Mouse (Mus musculus): ENCODE measurements around the gene Syncrip. TPM values are rescaled to one million over a fixed set of nuclear protein-coding genes. Genes with fewer than 3 reads are reported as not detected.

Syncrip gene
- polyA plus RNA-seq, 1 experiment from 2014 or later, result 162 TPM

- WGBS, result 1% methylated on average over 16 of the region's 16 CpGs
- Histone ChIP-seq H3K4me3 (ENCODE audit: low read depth, low read length) (peak overlapping the region; percentile 63), H3K9me3 (replicated peaks; ENCODE audit: control insufficient read depth, low read length) (no peaks in the 10 kb centered on the region), H3K9ac (replicated peaks; ENCODE audit: low read length) (peak overlapping the region; percentile 90), H3K4me2 (ENCODE audit: low read depth, low read length) (peak overlapping the region; percentile 74), H3K27ac (replicated peaks; ENCODE audit: low read depth, low read length) (peak overlapping the region; percentile 63), H3K36me3 (replicated peaks; ENCODE audit: control insufficient read depth, insufficient read depth, low read depth, low read length) (peaks cover 7% of the 10 kb centered on the region; the same call in 1 of the 2 replicates), H3K27me3 (ENCODE audit: control insufficient read depth, insufficient read depth, low read length) (no peaks in the 10 kb centered on the region), H3K4me1 (ENCODE audit: control insufficient read depth, insufficient read depth, low read length) (no peaks in the 10 kb centered on the region)
- DNase-seq (ENCODE audit: low spot score) (no peak), ATAC-seq (replicated peaks; ENCODE audit: insufficient number of reproducible peaks, low FRiP score, low TSS enrichment, low read depth) (no peak; the same call in 1 of the 2 replicates)
Observed at GRCm38 (mm10) chr9:88523335-88523668, 40.9 kb upstream of the Syncrip start.

- ATAC-seq (replicated peaks; ENCODE audit: insufficient number of reproducible peaks, low FRiP score, low TSS enrichment, low read depth) (peak; percentile 81), DNase-seq (ENCODE audit: low spot score) (peak; percentile 99)
- no peaks in the 10 kb centered on the region for H3K27me3 ChIP-seq (ENCODE audit: control insufficient read depth, insufficient read depth, low read length)
- peaks cover 7% of the 10 kb centered on the region; the same call in 1 of the 2 replicates for H3K36me3 ChIP-seq (replicated peaks; ENCODE audit: control insufficient read depth, insufficient read depth, low read depth, low read length)
- peak overlapping the region; percentile 78 for H3K27ac ChIP-seq (replicated peaks; ENCODE audit: low read depth, low read length)
- peak overlapping the region; percentile 63 for H3K4me3 ChIP-seq (ENCODE audit: low read depth, low read length)
- H3K4me1 ChIP-seq (ENCODE audit: control insufficient read depth, insufficient read depth, low read length), result no peaks in the 10 kb centered on the region
- peak overlapping the region; percentile 74 for H3K4me2 ChIP-seq (ENCODE audit: low read depth, low read length)
- no peaks in the 10 kb centered on the region for H3K9me3 ChIP-seq (replicated peaks; ENCODE audit: control insufficient read depth, low read length)
- under 1% methylated on average over 69 of the region's 69 CpGs for WGBS
- peak overlapping the region; percentile 90 for H3K9ac ChIP-seq (replicated peaks; ENCODE audit: low read length)
Observed at GRCm38 (mm10) chr9:88522569-88523334, 40.4 kb upstream of the Syncrip start.

- WGBS, result 0% methylated on average over 10 of the region's 10 CpGs
Observed at GRCm38 (mm10) chr9:88521961-88522568, 39.7 kb upstream of the Syncrip start.

GRCm38 (mm10) chr9:88520849-88521483, 38.6 kb upstream of the Syncrip start:
- no peaks in the 10 kb centered on the region for H3K27me3 ChIP-seq (ENCODE audit: control insufficient read depth, insufficient read depth, low read length)
- DNase-seq (ENCODE audit: low spot score), result peak; percentile 3
- no peaks in the 10 kb centered on the region for H3K4me1 ChIP-seq (ENCODE audit: control insufficient read depth, insufficient read depth, low read length)
- no peak for ATAC-seq (replicated peaks; ENCODE audit: insufficient number of reproducible peaks, low FRiP score, low TSS enrichment, low read depth)
- WGBS, result 32% methylated on average over 4 of the region's 4 CpGs
- H3K27ac ChIP-seq (replicated peaks; ENCODE audit: low read depth, low read length), result 0 out of 2 replicates have a peak overlapping the region, but pooled peaks have one; percentile 35
- H3K4me2 ChIP-seq (ENCODE audit: low read depth, low read length), result peak overlapping the region; percentile 42
- H3K4me3 ChIP-seq (ENCODE audit: low read depth, low read length), result peak overlapping the region; percentile 63
- peak overlapping the region; percentile 29; the same call in 1 of the 2 replicates for H3K9ac ChIP-seq (replicated peaks; ENCODE audit: low read length)
- peaks cover 7% of the 10 kb centered on the region; the same call in 1 of the 2 replicates for H3K36me3 ChIP-seq (replicated peaks; ENCODE audit: control insufficient read depth, insufficient read depth, low read depth, low read length)
- H3K9me3 ChIP-seq (replicated peaks; ENCODE audit: control insufficient read depth, low read length), result no peaks in the 10 kb centered on the region

More at GRCm38 (mm10) chr9:88521961-88522568, 39.7 kb upstream of the Syncrip start:
- peak overlapping the region; percentile 78 for H3K27ac ChIP-seq (replicated peaks; ENCODE audit: low read depth, low read length)
- H3K4me3 ChIP-seq (ENCODE audit: low read depth, low read length), result peak overlapping the region; percentile 63
- peak overlapping the region; percentile 90 for H3K9ac ChIP-seq (replicated peaks; ENCODE audit: low read length)
- H3K27me3 ChIP-seq (ENCODE audit: control insufficient read depth, insufficient read depth, low read length), result no peaks in the 10 kb centered on the region
- DNase-seq (ENCODE audit: low spot score) (peak; percentile 20), ATAC-seq (replicated peaks; ENCODE audit: insufficient number of reproducible peaks, low FRiP score, low TSS enrichment, low read depth) (no peak)
- no peaks in the 10 kb centered on the region for H3K4me1 ChIP-seq (ENCODE audit: control insufficient read depth, insufficient read depth, low read length)
- no peaks in the 10 kb centered on the region for H3K9me3 ChIP-seq (replicated peaks; ENCODE audit: control insufficient read depth, low read length)
- peak overlapping the region; percentile 42 for H3K4me2 ChIP-seq (ENCODE audit: low read depth, low read length)
- peaks cover 7% of the 10 kb centered on the region; the same call in 1 of the 2 replicates for H3K36me3 ChIP-seq (replicated peaks; ENCODE audit: control insufficient read depth, insufficient read depth, low read depth, low read length)

GRCm38 (mm10) chr9:88520122-88520848, 37.9 kb upstream of the Syncrip start:
- DNase-seq (ENCODE audit: low spot score), result peak; percentile 23

GRCm38 (mm10) chr9:88519390-88520121, 37.2 kb upstream of the Syncrip start:
- no peaks in the 10 kb centered on the region for H3K27me3 ChIP-seq (ENCODE audit: control insufficient read depth, insufficient read depth, low read length)
- H3K9me3 ChIP-seq (replicated peaks; ENCODE audit: control insufficient read depth, low read length), result no peaks in the 10 kb centered on the region
- H3K4me1 ChIP-seq (ENCODE audit: control insufficient read depth, insufficient read depth, low read length), result no peaks in the 10 kb centered on the region
- ATAC-seq (replicated peaks; ENCODE audit: insufficient number of reproducible peaks, low FRiP score, low TSS enrichment, low read depth) (no peak), DNase-seq (ENCODE audit: low spot score) (peak; percentile 19)
- H3K27ac ChIP-seq (replicated peaks; ENCODE audit: low read depth, low read length), result no peak overlapping the region
- H3K9ac ChIP-seq (replicated peaks; ENCODE audit: low read length), result no peak overlapping the region
- H3K4me2 ChIP-seq (ENCODE audit: low read depth, low read length), result no peak overlapping the region
- H3K36me3 ChIP-seq (replicated peaks; ENCODE audit: control insufficient read depth, insufficient read depth, low read depth, low read length), result peaks cover 7% of the 10 kb centered on the region; the same call in 1 of the 2 replicates
- H3K4me3 ChIP-seq (ENCODE audit: low read depth, low read length), result no peak overlapping the region

More at GRCm38 (mm10) chr9:88520122-88520848, 37.9 kb upstream of the Syncrip start:
- 23% methylated on average over 2 of the region's 2 CpGs for WGBS
- H3K27ac ChIP-seq (replicated peaks; ENCODE audit: low read depth, low read length), result no peak overlapping the region
- peak overlapping the region; percentile 42; the same call in 1 of the 2 replicates for H3K4me2 ChIP-seq (ENCODE audit: low read depth, low read length)
- H3K36me3 ChIP-seq (replicated peaks; ENCODE audit: control insufficient read depth, insufficient read depth, low read depth, low read length), result peaks cover 7% of the 10 kb centered on the region; the same call in 1 of the 2 replicates
- ATAC-seq (replicated peaks; ENCODE audit: insufficient number of reproducible peaks, low FRiP score, low TSS enrichment, low read depth), result no peak
- no peaks in the 10 kb centered on the region for H3K27me3 ChIP-seq (ENCODE audit: control insufficient read depth, insufficient read depth, low read length)
- no peaks in the 10 kb centered on the region for H3K4me1 ChIP-seq (ENCODE audit: control insufficient read depth, insufficient read depth, low read length)
- H3K4me3 ChIP-seq (ENCODE audit: low read depth, low read length), result peak overlapping the region; percentile 63
- no peaks in the 10 kb centered on the region for H3K9me3 ChIP-seq (replicated peaks; ENCODE audit: control insufficient read depth, low read length)
- H3K9ac ChIP-seq (replicated peaks; ENCODE audit: low read length), result no peak overlapping the region

GRCm38 (mm10) chr9:88516361-88516995, 34.1 kb upstream of the Syncrip start:
- peaks cover 7% of the 10 kb centered on the region; the same call in 1 of the 2 replicates for H3K36me3 ChIP-seq (replicated peaks; ENCODE audit: control insufficient read depth, insufficient read depth, low read depth, low read length)
- no peak overlapping the region for H3K4me2 ChIP-seq (ENCODE audit: low read depth, low read length)
- no peak for DNase-seq (ENCODE audit: low spot score)
- ATAC-seq (replicated peaks; ENCODE audit: insufficient number of reproducible peaks, low FRiP score, low TSS enrichment, low read depth), result no peak
- H3K4me3 ChIP-seq (ENCODE audit: low read depth, low read length), result no peak overlapping the region
- H3K9me3 ChIP-seq (replicated peaks; ENCODE audit: control insufficient read depth, low read length), result no peaks in the 10 kb centered on the region
- H3K9ac ChIP-seq (replicated peaks; ENCODE audit: low read length), result no peak overlapping the region
- no peaks in the 10 kb centered on the region for H3K4me1 ChIP-seq (ENCODE audit: control insufficient read depth, insufficient read depth, low read length)
- no peaks in the 10 kb centered on the region for H3K27me3 ChIP-seq (ENCODE audit: control insufficient read depth, insufficient read depth, low read length)
- no peak overlapping the region for H3K27ac ChIP-seq (replicated peaks; ENCODE audit: low read depth, low read length)
- WGBS, result 95% methylated on average over 3 of the region's 3 CpGs
